Mouse (Mus musculus) kidney, adult 2 months (tissue): ENCODE data around the gene Fer1l5.

Experiments used
- CTCF ChIP-seq: fragments of 200-500 bp; conservative IDR thresholded peaks from 2 replicates; pipeline ENCODE4 v1.5.1; 2011; ENCODE audit warnings: low read depth, mild to moderate bottlenecking, control low read depth, low read length, moderate library complexity, mixed read lengths; ENCODE audit not compliant: insufficient read depth, insufficient read length
- POLR2A ChIP-seq: fragments of 200-500 bp; IDR thresholded peaks from one replicate; pipeline ENCODE4 v1.6.1; 2011; ENCODE audit warnings: low read depth, low read length, control low read depth

GRCm38 (mm10) chr1:36457388-36458014 lies 85.4 kb downstream of the Fer1l5 start:
- TF ChIP-seq CTCF, result no peak
- TF ChIP-seq POLR2A, result no peak
